Mouse (Mus musculus) pancreas, adult 10 weeks (tissue): ENCODE measurements around the gene Arf1. TPM values are rescaled to one million over a fixed set of nuclear protein-coding genes. Genes with fewer than 3 reads are reported as not detected.

Source experiments
- polyA plus RNA-seq: library from polyadenylated mRNA; stranded (reverse); fragments of 350-450 nt; fragmentation: Illumina TruSeq; extraction: RNeasy Lipid Tissue Mini Kit (QIAGEN cat#74804); gene quantifications from one replicate; pipeline ENCODE4 v1.2.3, GENCODE M21; 2015; ENCODE audit warnings: low read depth, low replicate concordance; ENCODE audit not compliant: insufficient read depth

Gene Arf1
- polyA plus RNA-seq, result 83.4 TPM

GRCm38 (mm10) chr11:59228122-59228953 is at the start of gene Arf1:
Arf1 (minus strand) TSS chr11:59228270.

GRCm38 (mm10) chr11:59208153-59208831 is 19.8 kb downstream of the Arf1 start, which contains the start of gene 2310033P09Rik:
2310033P09Rik (plus strand) TSS chr11:59208321.

GRCm38 (mm10) chr11:59202081-59202995 is 25.7 kb downstream of the Arf1 start, which contains the start of gene Mrpl55:
Mrpl55 (plus strand) TSS chr11:59202486.

GRCm38 (mm10) chr11:59192059-59192386 is 36.0 kb downstream of the Arf1 start, which contains the start of gene Guk1:
Guk1 (minus strand) TSS chr11:59192212.

DNA sequence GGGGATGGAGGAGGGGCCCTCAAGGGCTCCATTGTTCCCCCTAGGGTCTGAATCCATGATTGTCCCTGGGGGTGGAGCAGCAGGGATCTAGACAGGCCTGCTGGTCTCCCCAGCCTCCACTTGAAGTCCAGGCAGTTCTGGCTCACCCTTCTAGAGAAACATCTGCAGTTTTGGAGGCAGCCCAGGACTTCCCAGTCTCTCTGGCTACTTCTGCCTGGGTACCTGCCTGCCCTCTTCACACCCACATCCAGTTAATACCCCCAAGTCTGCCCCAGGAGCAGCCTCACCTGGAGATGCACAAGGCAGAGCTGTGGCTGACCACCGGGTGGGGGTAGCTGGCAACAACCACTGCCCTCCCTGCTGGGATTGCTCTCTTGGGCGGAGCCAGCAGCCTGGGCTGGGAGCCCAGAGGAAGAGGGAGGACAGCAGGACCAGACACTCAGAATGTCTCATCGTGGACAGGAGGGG is 45.2 kb downstream of the Arf1 start, which contains the start of gene Gjc2:
Gene Gjc2 (minus strand): TSS at position 350 of the 468 bp plus-strand sequence.

DNA sequence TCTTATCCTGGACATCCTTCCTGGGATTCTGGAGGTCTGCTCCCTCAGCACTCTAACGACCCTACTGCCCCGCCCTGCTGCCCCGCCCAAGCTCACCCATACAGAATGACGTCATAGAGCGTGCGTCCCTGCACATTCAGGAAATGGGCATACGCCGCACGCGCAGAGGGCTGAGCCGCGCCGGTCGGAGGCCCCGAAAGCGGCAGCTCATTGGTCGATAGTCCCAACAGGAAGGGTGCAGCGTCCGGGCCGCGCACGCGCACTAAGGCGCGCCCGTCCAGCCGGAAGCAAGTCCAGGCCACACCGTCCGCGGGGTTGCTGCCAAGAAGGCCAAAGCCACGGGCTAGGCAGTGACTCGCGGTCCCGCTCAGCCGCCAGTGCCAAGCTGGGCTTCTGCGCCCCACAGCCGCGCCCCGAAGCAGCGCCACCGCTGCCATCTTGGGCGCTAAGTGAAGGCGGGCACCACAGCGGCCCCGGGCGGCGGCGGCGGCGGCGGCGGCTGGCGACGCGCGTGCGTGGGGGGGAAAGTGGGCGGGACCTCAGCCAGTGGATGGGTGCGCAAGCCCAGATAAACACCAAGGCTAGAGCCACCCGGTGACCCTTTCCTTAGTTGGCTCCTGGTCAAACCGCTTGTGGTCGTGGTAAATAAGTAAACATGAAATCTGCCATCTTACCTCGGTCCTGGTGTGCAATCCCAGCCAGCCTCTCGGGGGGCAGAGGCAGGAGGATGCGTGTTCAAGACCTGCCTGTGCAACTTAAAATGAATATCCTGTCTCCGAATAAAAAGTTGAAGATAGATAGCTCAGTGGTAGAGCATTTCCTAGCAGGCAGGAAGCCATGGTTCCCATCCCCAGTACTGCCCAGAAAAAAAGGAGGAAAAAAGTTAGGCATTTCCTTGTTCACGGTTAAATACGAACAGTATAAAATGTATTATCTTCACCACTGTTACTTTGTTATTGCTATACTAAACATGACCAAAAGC is 64.5 kb downstream of the Arf1 start, which contains the start of gene Iba57:
Gene Iba57 (minus strand): TSS at position 485 of the 982 bp plus-strand sequence.

Other genes starting within 250 kb of the Arf1 start
- 0.20 TPM for gene Obscn, start 91.9 kb downstream of the Arf1 start, polyA plus RNA-seq
- 0.92 TPM for gene Iba57, start 64.5 kb downstream of the Arf1 start, polyA plus RNA-seq
- 0.63 TPM for gene Gjc2, start 45.1 kb downstream of the Arf1 start, polyA plus RNA-seq
- 44.7 TPM for gene Guk1, start 36.1 kb downstream of the Arf1 start, polyA plus RNA-seq
- gene Mrpl55, start 25.8 kb downstream of the Arf1 start, polyA plus RNA-seq, result 12.7 TPM
- gene 2310033P09Rik, start 19.9 kb downstream of the Arf1 start, polyA plus RNA-seq, result 4.9 TPM
- gene Wnt3a, start 62.5 kb upstream of the Arf1 start, polyA plus RNA-seq, result not detected
- 1.6 TPM for gene Wnt9a, start 78.7 kb upstream of the Arf1 start, polyA plus RNA-seq
- gene Prss38, start 147.4 kb upstream of the Arf1 start, polyA plus RNA-seq, result not detected
- gene Jmjd4, start 221.8 kb upstream of the Arf1 start, polyA plus RNA-seq, result 2.0 TPM
- 9.4 TPM for gene Snap47, start 222.9 kb upstream of the Arf1 start, polyA plus RNA-seq
- 1.4 TPM for gene Zfp867, start 244.2 kb upstream of the Arf1 start, polyA plus RNA-seq